Mouse (Mus musculus) left cerebral cortex, adult 9 months (tissue): ENCODE results near the gene Pdk2.
A peak's percentile ranks its signal among the peaks of the same experiment; 100 is the strongest.

Experiments used
- DNase-seq, 2 experiments: peaks; one replicate each; pipeline ENCODE4 v3.0.0; 2022; ENCODE audit warnings: low spot score in 2 of 2

Pdk2 gene

DNA sequence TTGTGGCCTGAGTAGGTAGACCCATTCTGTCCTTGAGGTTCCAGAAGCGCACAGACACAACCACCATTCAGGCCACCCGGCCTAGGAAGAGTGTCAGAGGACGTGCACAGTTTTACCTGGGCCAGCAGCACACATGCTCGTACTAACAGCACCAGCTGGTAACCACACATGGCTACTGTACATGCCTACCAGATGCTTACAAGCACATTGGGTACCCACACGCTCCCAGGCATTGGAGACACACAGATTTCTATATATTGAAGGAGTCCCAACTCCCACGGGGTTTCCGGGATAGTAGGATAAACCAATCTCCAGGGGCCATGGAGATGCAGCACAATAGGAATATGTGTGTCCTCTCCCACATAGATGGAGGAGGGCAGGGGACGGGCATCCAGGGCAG, 38.4 kb downstream of the Pdk2 start:
- DNase-seq = peak in 1 of 2 experiments; percentile 61

DNA sequence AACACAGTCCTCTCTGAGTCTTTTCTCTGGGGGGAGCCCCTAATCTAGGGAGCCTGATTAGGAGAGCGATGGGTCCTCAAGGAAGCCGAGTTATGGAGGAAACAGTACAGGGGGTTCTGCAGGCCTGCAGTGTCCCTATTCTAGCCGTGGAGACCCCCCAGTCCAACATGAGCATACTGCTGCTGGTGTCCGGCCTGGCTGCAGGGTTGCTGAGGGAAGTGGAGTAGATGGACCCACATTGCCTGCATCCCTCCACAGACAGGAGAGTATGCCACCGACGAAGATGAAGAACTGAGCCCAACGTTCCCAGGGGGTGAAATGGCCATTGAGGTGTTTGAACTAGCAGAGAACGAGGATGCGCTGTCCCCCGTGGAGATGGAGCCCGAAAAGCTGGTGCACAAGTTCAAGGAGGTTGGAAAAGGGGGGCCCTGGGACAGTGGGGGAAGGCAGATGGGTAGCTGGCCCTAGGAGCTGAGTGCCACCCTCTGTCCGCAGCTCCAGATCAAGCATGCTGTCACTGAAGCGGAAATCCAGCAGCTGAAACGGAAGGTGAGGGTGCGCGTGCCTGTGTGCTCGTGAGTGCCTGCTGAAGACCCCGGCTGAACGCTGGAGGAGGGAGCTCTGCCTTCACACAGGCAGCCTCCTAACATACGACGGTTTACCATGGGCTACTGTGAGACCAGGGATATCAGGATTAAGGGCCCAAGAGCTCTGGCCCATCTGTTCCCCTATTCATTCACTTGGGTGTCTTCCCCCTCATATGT, 39.4 kb downstream of the Pdk2 start:
- DNase-seq = no peak

DNA sequence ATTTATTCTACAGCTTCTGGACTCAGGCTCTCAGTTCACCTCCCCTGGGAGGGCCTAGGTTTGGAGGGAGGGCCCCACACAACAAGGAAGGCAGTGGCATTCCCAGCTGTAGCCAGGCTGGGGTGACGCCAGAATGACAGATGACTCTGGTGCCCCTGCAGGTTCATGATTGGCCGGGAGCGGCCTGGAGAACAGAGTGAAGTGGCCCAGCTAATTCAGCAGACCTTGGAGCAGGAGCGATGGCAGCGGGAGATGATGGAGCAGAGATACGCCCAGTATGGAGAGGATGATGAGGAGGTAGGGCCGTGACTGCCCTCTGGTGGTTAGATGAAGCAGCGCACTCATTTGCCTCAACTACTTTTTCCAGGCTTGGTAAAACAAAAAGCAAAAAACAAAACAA, 40.1 kb downstream of the Pdk2 start:
- DNase-seq = peak in 1 of 2 experiments; percentile 79

DNA sequence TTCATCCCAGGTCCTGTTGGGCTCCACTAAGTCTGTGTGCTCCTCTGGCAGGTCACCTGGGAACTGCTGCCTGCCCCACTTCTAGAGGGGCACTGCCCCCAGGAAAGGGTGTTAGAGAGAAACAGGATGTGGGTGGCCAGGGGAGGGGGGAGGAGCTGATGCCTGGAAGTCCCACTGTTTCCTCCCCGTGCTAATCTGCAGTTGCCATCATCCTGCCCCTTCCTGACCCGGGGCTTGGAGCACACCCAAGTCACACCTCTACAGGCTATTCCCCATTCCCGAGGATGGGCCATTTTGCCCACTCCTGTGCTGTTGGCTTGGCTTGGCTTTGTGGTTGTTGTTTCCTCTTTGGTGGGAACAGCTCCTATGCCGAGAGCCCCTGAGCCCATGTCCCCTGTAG, 40.6 kb downstream of the Pdk2 start:
- DNase-seq = no peak

DNA sequence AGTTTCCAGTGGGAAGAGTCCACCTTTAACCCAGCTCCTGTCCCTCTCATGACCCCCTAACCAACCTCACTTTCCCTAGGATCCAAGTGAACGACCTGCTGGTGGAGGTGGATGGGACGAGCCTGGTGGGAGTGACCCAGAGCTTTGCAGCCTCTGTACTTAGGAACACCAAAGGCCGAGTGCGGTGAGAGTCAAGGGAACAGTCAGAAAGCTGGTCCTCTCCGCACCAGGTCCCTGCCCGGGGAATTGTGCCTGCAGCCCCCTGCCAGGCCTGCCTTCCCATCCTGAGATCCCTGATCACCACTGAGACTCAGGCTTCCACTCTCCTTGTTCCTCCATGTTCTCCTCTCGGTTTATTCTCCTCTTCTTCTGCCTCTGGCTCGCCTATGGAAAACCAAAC, 41.0 kb downstream of the Pdk2 start:
- DNase-seq = no peak

DNA sequence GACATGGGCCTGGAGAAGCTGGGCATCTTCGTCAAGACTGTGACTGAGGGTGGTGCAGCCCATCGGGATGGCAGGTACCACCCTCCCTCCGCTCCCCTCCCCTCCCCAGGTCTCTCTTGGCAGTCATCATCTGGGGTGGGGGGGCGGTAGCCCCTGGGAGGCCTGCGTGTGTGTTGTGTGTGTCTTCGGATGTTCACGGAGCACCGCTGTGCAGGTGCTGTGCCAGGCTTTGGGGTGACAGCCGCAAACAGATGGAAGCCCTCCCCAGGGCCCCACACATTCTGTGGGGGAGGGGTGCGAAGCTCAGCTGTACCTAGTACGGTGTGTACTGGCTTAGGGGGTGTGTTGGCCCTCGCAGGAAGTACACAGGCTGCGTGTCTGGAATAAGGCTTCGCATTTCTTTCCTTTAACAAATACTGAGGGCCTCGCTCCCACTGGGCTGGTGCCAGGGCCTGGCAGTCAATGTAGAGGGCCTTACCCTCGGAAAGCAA, 43.1 kb downstream of the Pdk2 start:
- DNase-seq = peak in 1 of 2 experiments; percentile 66

DNA sequence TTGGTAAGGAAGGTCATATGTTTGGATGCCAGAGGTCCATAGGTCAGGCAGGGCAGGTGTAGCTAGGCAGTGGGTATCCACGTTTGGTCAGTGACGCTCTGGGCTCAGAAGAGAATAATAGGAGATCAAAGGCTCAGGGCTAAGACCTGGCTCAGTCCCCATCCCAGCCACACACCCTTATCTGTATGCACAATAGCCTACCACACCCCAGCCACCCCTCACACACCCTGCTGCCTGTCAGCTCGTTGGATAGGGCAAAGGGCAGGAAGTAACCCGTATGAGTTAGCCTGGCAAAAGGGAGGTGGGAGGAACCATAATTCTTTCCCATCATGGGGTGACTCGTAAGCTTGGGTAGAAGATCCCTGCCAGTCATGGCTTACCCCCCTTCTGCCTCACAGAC, 43.6 kb downstream of the Pdk2 start:
- no peak for DNase-seq

DNA sequence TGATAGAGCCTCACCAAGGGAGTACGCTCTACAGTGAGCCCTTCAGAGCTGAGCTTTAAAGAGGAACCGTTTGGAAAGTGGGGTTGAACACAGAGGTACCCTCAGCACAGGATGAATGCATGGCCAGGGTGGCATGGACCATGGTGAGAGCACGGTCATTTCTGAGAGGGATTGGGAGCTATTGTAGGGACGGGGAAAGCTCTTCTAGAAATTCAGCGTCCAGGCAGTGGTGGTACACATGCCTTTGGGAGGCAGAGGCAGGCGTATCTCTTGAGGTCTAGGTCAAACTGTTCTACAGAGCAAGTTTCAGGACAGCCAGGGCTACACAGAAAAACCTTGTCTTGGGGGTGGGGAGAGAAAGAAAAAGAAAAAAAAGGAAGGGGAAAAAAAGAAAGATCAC, 44.2 kb downstream of the Pdk2 start:
- no peak for DNase-seq

DNA sequence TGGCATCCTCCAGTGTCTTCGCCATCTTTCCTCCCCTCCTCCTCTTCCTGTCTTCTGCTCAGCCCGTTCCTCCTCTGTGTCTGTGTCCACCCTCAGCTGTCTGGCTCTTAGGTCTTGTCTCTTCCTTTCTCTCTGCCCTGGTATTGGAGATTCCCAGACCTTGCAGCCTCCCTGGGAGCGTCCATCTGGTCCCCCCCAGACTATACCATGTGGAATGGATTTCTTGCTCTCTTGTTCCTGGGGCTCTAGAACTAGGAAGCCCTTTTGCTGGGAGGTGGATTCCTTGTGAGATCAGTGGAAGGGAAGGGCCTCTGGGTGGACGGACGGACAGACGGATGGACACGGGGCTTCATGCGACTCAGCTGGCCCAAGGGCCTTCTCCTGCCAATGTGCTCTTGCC, 45.1 kb downstream of the Pdk2 start:
- no peak for DNase-seq

DNA sequence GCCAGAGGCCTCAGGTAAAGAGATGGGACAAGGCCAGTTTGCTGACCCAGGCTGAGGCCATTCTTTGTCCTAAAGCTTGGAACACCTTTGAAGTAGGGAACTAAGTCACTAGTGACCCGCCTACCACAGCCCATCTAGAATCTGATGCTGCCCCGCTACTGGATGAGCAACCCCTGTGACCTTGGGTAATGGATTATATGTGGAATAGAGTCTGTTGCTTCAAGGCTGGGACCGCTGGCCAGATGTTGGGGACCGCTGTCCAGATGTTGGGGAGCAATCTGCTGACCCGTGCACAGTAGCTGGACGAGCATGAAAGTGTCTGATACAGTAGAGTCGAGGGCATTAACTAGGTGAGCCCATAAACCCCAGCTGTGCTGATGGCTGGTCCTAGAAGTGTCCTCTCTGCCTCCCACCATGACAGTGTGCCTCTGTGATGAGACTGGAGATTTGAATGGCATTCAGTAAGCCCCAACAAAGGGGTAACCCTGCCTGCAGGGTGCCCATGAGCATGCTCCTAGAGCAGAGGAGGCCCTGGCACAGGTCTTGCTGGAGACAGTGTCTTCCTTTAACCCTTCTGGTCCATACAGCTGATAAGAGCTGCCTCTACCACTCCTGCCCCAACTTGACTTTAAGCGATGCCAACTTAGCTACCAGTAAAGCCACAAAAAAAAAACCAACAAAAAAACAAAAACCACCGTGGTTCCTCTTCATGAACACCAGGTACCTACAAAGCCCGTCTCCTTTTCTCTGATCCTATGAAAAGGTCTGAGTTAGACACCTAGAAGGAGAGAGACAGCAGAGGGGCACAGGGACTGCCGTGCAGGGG, 46.0 kb downstream of the Pdk2 start:
- DNase-seq = no peak

DNA sequence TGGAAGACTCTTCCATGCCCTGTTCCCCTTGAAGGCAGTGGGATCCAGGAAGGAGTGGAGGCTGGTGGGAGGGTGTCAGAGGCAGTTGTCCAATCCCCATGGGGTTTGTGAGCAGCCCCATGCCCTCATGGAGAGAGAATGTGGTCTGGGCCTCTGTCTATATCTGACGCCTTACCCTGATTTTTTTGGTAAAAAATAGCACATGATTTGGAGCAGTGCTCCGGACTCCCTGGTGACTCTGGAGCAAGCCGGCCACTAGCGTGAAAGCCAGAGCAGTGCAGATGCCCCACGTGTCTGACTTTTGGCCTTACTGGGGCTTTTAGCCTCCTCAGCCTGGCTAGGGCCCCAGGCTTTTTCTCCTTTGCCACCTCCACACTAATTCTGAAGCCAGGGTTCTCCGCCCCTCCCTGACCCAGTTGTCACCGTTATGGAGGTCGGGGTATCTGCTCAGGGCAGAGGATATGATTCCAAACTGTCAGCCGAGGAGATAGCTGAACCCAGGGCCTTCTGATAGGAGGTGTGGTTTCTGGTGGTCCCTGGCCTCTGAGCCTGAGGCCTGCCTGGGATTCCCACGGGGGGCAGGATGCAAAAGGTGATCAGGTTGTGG, 46.8 kb downstream of the Pdk2 start:
- no peak for DNase-seq

DNA sequence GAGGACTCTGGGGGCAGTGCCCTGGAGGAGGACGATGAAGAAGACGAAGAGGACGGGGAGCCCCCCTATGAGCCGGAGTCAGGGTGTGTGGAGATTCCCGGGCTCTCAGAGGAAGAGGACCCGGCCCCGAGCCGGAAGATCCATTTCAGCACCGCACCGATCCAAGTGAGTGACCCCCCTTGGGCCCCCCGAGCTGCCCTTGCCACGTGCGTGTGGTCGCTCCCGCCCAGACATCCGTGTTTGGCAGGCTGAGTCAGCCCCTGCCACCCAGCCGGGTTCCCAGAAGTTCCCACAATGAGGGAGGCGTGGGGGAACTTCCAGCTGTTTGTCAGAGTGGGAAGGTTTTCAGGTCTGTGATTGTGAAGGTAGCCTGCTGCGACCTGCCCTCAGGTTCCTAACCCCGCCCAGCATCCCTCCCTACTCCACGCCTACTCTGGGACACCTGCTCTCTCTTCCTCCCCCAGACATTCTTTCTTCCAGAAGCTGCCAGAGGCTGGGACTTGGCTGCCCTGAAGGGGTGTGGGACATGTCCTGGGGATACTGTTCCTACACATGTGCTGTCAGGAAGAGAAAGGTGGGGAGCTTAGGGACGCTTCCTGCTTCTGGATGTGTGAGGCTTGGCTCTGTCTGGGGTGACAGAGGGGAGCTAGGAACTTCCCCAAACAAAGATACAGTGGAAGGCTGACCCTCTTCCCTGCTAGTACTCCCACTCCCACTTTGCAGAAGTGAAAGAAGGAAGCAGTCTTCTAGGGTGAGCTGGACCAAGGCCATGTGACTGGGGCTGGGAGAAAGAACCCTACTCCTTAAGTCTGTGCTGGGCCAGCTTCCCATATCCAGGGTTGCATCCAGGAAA, 48.2 kb downstream of the Pdk2 start:
- no peak for DNase-seq

DNA sequence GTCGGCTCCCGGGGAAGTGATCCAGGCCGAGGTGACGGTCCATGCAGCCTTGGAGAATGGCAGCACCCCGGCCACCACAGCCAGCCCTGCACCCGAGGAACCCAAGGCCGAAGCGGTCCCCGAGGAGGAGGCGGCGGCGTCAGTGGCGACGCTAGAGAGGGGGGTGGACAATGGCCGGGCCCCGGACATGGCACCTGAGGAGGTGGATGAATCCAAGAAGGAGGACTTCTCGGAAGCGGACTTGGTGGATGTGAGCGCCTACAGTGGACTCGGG, 48.7 kb downstream of the Pdk2 start:
- no peak for DNase-seq

DNA sequence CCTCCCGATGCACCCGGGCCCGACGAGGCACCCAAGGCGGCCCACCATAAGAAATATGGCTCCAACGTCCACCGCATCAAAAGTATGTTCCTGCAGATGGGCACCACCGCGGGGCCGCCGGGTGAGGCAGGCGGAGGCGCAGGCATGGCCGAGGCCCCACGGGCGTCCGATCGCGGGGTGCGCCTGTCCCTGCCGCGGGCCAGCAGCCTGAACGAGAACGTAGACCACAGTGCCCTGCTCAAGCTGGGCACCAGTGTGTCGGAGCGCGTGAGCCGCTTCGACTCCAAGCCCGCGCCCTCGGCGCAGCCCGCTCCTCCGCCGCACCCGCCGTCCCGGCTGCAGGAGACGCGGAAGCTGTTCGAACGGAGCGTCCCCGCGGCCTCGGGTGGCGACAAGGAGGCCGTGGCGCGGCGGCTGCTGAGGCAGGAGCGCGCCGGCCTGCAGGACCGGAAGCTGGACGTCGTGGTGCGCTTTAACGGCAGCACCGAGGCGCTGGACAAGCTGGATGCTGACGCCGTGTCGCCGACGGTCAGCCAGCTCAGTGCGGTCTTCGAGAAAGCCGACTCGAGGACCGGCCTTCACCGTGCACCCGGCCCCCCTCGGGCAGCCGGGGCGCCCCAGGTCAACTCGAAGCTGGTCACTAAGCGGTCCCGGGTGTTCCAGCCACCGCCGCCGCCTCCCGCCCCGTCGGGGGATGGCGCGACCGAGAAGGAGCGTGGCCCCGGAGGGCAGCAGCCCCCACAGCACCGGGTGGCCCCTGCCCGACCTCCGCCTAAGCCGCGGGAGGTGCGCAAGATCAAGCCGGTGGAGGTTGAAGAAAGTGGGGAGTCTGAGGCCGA, 49.3 kb downstream of the Pdk2 start:
- DNase-seq = no peak

DNA sequence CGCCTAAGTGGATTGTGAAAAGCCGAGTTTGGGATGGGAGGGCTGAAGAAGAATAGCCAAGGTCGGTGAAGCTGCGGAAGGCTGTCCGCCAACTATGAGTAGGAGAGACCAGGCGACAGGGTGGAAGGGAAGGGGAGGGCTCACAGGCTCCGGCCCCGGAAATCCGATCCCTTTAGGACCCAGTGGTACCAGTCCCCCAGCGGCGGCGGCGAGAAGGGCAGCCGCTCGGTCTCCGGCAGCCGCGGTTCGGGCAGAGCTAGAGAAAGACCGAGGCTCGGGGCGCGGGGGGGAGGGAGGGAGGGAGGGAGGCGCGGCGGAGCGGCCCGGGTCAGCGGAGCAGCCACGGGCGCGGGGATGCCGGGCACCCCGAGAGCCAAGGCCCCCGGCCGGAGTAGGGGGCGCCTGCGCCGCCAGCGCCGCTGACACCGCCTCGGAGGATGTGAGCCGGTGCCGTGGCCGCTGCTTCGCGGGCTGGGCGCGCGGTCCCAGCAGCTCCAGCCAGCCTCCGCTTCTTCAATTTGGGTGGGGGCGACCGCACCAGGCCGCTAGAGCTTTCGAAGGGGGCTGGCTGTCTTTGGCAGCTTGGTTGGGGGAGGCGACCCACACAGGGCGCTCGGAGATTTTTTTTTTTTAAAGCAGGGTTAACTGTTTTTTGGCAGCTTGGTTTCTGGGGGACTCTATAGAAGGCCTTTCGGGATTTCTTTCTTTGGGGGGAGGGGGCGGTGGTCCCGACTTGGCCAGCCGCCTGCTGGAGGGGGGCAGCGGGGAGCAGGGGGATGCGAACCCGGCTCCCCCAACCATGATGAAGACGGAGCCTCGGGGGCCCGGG, 50.2 kb downstream of the Pdk2 start, which contains the start of gene Ppp1r9b:
TSS of gene Ppp1r9b (plus strand) at position 287 of the 829 bp plus-strand sequence.
- peak in 1 of 2 experiments; percentile 92 for DNase-seq

DNA sequence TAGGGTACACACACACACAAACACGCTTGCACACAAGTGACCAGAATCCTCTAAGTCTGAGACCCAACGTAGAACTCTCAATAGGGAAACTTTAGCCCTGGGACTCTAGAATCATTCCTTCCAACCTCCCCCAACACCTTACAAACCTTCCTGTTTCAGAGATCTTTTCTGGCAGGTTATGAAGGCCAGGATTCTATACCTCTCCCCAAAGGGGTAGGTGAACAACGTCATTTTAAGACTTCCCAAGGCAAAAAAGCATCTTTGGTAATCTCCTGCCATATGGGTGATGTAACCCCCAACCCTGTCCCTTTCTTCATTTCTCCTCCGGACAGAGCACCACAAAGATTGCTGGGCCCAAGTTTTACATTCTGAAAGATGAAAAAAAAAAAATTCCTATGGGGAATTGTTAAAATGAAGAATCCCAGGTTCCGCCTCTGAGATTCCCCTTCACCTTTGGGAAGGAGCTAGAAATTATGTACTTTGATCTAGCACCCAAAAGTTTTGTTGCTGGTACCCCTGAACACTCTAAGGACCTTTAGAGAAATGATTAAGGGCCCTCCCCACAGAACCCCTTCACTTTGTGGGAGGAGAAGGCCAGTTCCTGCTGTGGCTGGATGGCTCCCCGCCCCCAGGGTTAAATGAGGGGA, 50.9 kb downstream of the Pdk2 start:
- DNase-seq = no peak

DNA sequence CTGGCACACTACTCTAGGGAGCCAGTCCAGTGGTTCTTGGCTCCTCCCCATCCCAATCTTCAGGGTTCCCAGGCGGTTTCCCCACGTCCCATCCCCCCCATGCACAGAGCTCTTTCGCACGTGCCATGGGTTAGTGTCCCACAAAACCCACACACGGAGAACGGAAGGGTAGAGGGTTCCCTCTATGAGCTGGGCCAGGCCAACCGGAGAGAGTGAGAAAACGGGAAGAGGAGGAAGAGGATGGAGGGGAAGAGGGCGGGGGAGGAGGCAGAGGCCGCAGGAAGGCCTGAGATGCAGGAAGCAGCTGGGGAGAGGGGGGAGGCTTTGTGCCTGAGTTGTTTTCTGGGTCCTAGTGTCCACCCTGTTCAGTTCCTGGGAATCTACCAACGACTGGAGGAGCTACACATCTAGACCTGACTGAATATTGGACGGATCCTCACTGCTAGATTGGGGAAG, 51.6 kb downstream of the Pdk2 start:
- DNase-seq = peak in 1 of 2 experiments; percentile 87

DNA sequence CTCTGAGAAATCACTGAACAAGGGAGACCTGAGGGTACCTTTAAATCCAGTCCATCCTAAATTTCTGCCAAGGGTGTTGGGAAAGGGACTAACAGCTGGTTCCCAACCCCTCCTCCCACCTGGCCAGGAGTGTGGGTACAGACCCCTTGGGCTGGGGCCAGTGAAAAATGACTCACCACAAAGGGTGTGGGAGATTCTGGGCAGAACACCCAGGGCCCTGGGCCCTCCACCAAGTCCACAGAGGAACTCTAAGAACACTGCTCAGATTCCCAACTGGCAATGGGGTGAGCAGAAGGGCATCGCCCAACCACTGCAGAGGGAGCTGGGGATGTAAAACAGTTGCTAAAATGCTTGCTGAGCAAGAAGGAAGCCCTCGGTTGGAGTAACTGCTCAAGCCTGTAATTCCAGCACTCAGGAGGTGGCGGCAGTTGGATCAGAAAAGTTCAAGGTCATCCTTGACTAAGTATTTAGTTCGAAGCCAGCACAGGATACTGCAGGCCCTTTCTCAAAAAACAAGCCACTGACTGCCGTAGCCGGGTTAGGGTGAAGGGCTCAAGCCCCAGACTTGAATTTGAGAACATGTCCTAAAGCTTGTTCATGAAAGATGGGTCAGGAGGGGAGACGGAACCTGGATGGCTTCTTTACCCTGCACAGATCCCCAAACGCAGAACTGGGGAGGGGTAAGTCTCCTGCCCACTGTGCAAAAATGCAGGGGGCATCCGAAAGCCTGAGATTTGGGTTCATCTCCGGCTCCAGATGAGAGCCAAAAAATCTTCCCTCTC, 52.2 kb downstream of the Pdk2 start:
- DNase-seq = no peak

DNA sequence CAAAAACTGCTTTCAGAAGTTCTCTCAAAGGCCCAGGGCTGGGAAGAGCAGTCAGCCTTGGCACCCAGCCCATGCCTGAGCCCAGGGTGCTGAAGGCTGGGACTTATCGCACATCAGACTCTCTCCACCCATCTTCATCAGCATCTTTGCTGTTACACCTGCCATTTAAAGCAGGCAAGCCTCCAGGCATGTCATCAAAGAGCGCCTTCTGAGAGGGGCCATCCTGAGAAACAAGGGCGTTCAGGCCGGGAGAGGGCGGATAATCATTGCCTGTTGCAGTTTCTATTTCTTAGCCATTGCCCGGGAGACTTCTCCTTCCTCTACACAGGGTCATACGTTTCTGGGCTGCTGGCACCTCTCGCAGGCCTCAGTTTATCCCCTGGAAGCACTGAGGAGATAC, 53.3 kb downstream of the Pdk2 start:
- no peak for DNase-seq
